Mouse (Mus musculus): ENCODE data around the gene Cbr2. TPM values are rescaled to one million over a fixed set of nuclear protein-coding genes. Genes with fewer than 3 reads are reported as not detected.

Gene Cbr2
- total RNA-seq, 2 experiments from 2014 or later, result 1.2 to 1.7 TPM

- no peak for DNase-seq (ENCODE audit: low spot score in 2 of 2)
These were observed 49.2 kb downstream of the Cbr2 start for GRCm38 (mm10) chr11:120682683-120683082.

- no peak for DNase-seq (ENCODE audit: low spot score in 2 of 2)
These were observed 52.0 kb downstream of the Cbr2 start for GRCm38 (mm10) chr11:120679909-120680308.

Other genes starting within 250 kb of the Cbr2 start
- gene Mrpl12, start 247.5 kb downstream of the Cbr2 start, total RNA-seq (2021), result 10 to 100 TPM; 65.1 to 67.5 TPM
- 10 to 100 TPM; 18.9 to 19.3 TPM for gene Slc25a10, start 240.3 kb downstream of the Cbr2 start, total RNA-seq (2021)
- not detected for gene Gcgr, start 201.4 kb downstream of the Cbr2 start, total RNA-seq (2021)
- 10 to 100 TPM; 68.8 to 74.5 TPM for gene Mcrip1, start 182.4 kb downstream of the Cbr2 start, total RNA-seq (2021)
- gene Ppp1r27, start 181.0 kb downstream of the Cbr2 start, total RNA-seq (2021), result not detected
- gene P4hb, start 158.9 kb downstream of the Cbr2 start, total RNA-seq (2021), result 100 to 1,000 TPM; 122 to 132 TPM
- gene Arhgdia, start 150.5 kb downstream of the Cbr2 start, total RNA-seq (2021), result 100 to 1,000 TPM; 293 to 295 TPM
- gene Alyref, start 133.7 kb downstream of the Cbr2 start, total RNA-seq (2021), result 10 to 100 TPM; 60.5 to 70.0 TPM
- 10 to 100 TPM; 93.5 to 97.0 TPM for gene Anapc11, start 133.7 kb downstream of the Cbr2 start, total RNA-seq (2021)
- gene Npb, start 123.6 kb downstream of the Cbr2 start, total RNA-seq (2021), result 1 to 10 TPM in 1 of 2 experiments, under 1 TPM in 1; 0.89 to 1.4 TPM
- 100 to 1,000 TPM; 118 to 128 TPM for gene Pcyt2, start 114.2 kb downstream of the Cbr2 start, total RNA-seq (2021)
- 10 to 100 TPM; 35.4 to 41.5 TPM for gene Sirt7, start 106.9 kb downstream of the Cbr2 start, total RNA-seq (2021)
- 10 to 100 TPM; 70.0 to 71.5 TPM for gene Mafg, start 98.5 kb downstream of the Cbr2 start, total RNA-seq (2021)
- 1 to 10 TPM in 1 of 2 experiments, under 1 TPM in 1; 0.81 to 2.0 TPM for gene Pycr1, start 88.3 kb downstream of the Cbr2 start, total RNA-seq (2021)
- 1 to 10 TPM; 3.9 to 4.6 TPM for gene Myadml2, start 84.0 kb downstream of the Cbr2 start, total RNA-seq (2021)
- gene Notum, start 70.9 kb downstream of the Cbr2 start, total RNA-seq (2021), result 1 to 10 TPM; 2.6 to 5.5 TPM
- 10 to 100 TPM; 46.1 to 54.3 TPM for gene Aspscr1, start 59.1 kb downstream of the Cbr2 start, total RNA-seq (2021)
- 10 to 100 TPM; 15.8 to 18.7 TPM for gene Cenpx, start 18.4 kb downstream of the Cbr2 start, total RNA-seq (2021)
- gene Lrrc45, start 18.2 kb downstream of the Cbr2 start, total RNA-seq (2021), result 10 to 100 TPM; 49.1 to 60.5 TPM
- gene Rac3, start 10.6 kb downstream of the Cbr2 start, total RNA-seq (2021), result 10 to 100 TPM; 32.0 to 40.0 TPM
- 10 to 100 TPM; 12.3 to 13.6 TPM for gene Dcxr, start 4.8 kb downstream of the Cbr2 start, total RNA-seq (2021)
- gene Hmga1b, start 30.7 kb upstream of the Cbr2 start, total RNA-seq (2021), result 10 to 100 TPM; 20.9 to 24.0 TPM
- gene Rfng, start 52.1 kb upstream of the Cbr2 start, total RNA-seq (2021), result 10 to 100 TPM; 57.1 to 59.9 TPM
- gene Gps1, start 52.2 kb upstream of the Cbr2 start, total RNA-seq (2021), result 100 to 1,000 TPM; 152 to 154 TPM
- gene Dus1l, start 64.3 kb upstream of the Cbr2 start, total RNA-seq (2021), result 10 to 100 TPM; 40.1 to 40.4 TPM
- 100 to 1,000 TPM; 183 to 187 TPM for gene Fasn, start 92.4 kb upstream of the Cbr2 start, total RNA-seq (2021)
- 1 to 10 TPM; 6.9 to 7.7 TPM for gene Ccdc57, start 200.8 kb upstream of the Cbr2 start, total RNA-seq (2021)
- 1 to 10 TPM; 1.7 to 4.5 TPM for gene Slc16a3, start 216.4 kb upstream of the Cbr2 start, total RNA-seq (2021)

Measured in layer of hippocampus, adult 18-20 months (tissue).